Mouse (Mus musculus): ENCODE measurements around the gene Mipol1.

- no peak for TF ChIP-seq EP300 (IDR thresholded peaks at IDR 0.05; ENCODE audit: low read length)
- no peak for TF ChIP-seq UBTF (IDR thresholded peaks at IDR 0.05; ENCODE audit: low read depth, low read length)
- TF ChIP-seq CTCF (conservative IDR thresholded peaks at IDR 0.05 in 1 of 2, IDR thresholded peaks at IDR 0.05 in 1 of 2; ENCODE audit: low read depth in 2 of 2, low read length in 2 of 2): no peak
- no peak for TF ChIP-seq RAD21 (IDR thresholded peaks at IDR 0.05; ENCODE audit: low read depth, low read length)
- no peak for TF ChIP-seq HCFC1 (IDR thresholded peaks at IDR 0.05; ENCODE audit: low read depth, low read length)
- no peak for TF ChIP-seq ZNF384 (IDR thresholded peaks at IDR 0.05; ENCODE audit: low read depth, low read length)
- no peak for TF ChIP-seq ZC3H11A (IDR thresholded peaks at IDR 0.05; ENCODE audit: low read depth, low read length)
- TF ChIP-seq USF1 (IDR thresholded peaks at IDR 0.05; ENCODE audit: low read depth, low read length): no peak
- TF ChIP-seq POLR2A (IDR thresholded peaks at IDR 0.05; ENCODE audit: low read depth, low read length): no peak
- TF ChIP-seq ETS1 (conservative IDR thresholded peaks at IDR 0.05; ENCODE audit: low read depth, low read length): no peak
Measured at GRCm38 (mm10) chr12:57198269-57198668, 32.0 kb upstream of the Mipol1 start.
